Mouse (Mus musculus) gastrocnemius, postnatal 25 days (tissue): ENCODE measurements around the gene Ccr3. TPM values are rescaled to one million over a fixed set of nuclear protein-coding genes. Genes with fewer than 3 reads are reported as not detected.
A peak's percentile ranks its signal among the peaks of the same experiment; 100 is the strongest.
"Not testable (repeated sequence)": the region's sequence is repeated elsewhere in the genome, so short reads cannot be mapped to it uniquely, and the experiment has no call there.

Source experiments
- DNase-seq: peaks from one replicate; pipeline ENCODE4 v3.0.0; 2022
- long read RNA-seq, 2 experiments: library from polyadenylated mRNA; stranded (forward); transcript quantifications; one replicate each; pipeline ENCODE4 v2.0.0; 2021
- total RNA-seq, 2 experiments: library from RNA; stranded (reverse); gene quantifications; 1 replicate in 1 of 2; 2 replicates in 1 of 2; pipeline ENCODE4 v1.2.3; 2021

The Ccr3 gene
- total RNA-seq = not detected
- long read RNA-seq, experiment 1 = 0 reads
- long read RNA-seq, experiment 2 = 0 reads

DNA sequence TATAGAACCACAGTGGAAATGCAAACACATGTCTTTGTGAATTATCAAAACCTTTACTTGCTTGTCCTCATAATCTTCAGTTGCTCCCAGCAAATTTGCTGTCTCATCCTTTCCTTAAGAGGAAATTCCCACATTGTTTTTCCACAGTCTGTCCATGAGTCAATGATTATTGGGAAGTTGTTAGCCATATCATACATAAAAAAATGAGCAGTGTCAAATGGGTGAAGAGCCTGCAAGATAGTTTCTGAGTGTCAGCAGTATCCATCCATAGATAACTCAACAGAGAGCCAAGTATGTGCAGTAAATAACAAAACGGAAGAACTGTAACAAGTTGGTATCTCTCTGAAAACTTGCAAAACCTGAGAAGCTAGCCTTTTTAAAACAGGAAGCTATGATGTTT, at the start of gene Ccr3:
TSS of gene Ccr3 (plus strand) at position 301 of the 400 bp plus-strand sequence.
- DNase-seq = no peak

DNA sequence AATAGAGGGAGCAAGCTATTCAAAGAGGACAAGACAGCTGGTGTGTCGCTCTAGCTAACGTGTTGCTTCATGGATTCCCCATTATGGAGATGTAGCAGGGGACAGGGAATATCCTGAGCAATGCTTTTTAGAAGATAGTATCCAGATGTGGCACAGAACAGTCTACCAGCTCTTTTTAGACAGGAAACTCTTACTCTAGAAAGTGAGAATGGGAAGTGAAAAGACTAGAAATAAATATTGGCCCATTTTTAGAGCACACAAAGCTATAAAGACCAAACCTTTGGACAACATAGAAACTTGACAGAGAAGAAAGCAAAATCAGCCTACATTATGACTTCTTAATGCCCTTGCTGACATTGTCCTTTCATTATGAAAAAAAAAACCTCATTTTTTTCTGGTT, 46.1 kb upstream of the Ccr3 start:
- DNase-seq = no peak

DNA sequence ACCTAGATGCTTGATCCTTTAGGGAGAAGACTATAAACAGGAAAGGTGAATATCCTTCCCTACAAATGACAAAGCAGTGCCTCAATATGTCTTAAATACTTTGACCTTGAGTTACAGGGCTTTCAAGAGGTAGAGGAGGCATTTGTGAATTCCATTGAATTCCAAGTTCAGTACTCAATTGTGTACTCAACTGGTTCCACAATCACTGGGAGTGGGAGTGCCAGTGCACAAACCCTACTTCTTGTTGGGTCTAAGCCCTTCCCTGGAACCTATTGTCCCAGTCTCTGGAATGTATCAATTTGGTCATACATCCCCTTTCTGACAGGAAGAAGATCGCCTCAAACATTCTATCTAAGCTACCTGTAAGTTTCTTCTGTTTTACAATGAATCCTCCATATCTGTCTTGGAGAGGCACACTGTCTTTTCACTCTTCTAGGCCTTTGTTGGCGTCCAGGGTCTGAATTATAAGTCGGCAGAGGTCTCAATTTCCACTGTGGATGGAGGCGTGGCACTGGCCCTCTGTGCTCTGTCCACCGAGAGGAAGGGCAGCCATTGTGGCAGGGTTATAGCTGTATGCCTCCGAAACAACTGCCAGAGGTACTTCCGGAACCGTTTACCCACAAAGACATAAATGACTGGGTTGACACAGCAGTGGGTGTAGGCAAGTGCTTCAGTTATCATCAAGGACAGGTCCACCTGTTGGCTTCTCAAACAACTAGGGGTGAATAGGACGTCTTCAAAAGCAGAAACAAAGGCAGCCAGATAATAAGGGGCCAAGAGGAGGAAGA, 44.7 kb upstream of the Ccr3 start:
- no peak for DNase-seq

DNA sequence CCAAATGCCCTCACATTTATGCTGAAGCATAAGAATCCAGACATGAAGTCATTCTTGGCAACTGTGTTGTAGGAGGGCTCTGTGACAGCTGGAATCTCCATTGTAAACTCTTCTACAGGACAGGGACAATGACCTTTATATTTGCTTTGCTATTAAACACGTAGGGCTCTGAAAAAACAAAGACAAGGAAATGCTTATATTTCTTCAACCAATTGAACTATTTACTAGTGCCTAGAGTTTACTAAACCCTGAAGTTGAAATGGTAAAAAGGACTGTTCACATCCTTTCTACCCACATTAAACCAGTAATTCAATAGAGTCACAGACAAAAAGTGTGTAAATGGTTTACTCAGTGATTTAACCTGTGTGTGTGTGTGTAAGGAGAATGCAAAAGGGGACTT, 43.5 kb upstream of the Ccr3 start, which contains the start of gene Ccr1l1:
TSS of gene Ccr1l1 (minus strand) at position 101 of the 400 bp plus-strand sequence.
- DNase-seq = no peak

DNA sequence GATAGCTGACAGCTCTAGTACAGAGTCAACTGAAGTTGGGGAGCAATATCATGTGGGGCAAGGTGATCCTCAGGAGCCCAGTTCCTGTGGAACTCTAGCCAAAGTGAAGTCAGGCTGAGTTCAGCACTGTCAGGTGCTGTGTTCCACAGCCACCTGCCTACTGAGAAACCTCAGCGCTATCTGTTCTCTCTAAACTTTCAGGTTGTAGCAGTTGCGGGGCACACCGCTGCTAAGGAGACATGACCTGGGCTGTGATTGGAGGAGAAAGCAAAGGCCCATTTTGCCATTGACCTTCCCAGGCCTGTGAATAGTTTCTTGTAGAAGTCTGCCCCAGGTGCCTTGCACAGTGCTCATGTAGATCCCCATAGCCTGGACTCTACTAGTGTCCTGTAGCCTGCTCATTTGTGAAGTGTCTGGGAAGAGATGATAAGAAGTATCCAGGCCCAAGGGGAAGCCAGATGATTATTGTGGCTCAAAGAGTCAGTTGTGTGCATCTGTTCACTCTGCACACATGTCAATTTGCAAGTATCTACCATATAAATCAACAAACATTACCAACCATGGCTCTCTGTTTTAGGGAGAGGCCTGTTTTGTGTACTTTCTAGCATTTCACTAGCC, 40.8 kb upstream of the Ccr3 start:
- DNase-seq = not testable (repeated sequence)

DNA sequence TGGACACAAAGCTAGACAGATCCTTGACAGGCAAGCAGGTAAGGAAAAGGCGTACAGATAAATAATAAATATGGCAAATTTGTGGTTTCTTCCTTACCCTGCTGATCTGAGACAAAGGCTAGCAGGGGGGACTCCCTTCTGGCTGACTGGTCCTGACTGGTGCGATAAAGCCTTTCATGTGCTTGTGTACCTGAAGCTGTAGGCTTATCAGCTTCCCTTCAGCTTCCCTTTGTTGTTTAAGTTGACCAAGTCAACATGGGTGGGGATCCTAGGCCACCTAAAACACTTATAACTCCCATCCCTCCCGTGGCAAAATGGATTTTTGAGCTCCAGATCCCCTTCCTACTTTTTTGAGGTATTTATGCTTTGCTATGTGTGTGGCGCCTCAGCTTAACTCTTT, 39.9 kb upstream of the Ccr3 start:
- no peak for DNase-seq

DNA sequence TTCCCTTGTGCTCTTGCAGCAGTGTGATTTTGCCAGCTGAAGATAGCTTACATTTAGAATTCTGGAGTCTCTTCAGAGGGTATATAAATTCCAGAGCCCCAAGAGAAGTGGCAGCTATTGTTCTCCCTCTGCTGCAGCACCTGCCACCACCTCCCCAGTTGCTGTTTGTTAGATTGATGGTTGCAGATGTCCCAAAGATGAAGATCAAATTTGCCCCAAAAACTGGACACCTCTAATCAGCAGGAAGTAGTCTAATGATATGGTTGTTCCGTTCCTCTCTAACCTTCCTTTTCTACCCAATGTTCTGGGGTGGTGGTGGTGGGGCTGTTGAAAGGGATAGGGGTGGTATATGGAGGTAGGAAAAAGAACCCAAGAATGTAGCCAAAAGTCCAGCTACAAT, 39.1 kb upstream of the Ccr3 start:
- no peak for DNase-seq

DNA sequence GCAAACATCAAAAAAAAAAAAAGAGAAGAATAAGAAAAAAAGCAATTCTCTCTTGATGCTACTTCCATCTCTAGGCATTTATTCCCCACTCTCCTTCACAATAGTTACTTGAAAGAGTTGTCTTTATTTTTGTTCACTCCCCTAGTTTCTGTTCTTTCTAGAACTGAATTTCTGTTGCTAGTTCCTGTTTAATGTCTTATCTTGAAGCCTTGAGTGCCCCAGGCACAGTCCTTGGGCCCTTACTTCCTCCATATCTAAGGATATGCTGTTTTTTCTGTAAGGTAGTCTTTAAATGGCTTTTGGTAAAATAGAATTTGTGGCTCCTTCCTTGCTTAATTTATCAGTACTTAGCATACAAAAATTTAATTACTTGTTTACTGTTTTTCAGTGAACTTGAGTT, 36.8 kb upstream of the Ccr3 start:
- DNase-seq = no peak

DNA sequence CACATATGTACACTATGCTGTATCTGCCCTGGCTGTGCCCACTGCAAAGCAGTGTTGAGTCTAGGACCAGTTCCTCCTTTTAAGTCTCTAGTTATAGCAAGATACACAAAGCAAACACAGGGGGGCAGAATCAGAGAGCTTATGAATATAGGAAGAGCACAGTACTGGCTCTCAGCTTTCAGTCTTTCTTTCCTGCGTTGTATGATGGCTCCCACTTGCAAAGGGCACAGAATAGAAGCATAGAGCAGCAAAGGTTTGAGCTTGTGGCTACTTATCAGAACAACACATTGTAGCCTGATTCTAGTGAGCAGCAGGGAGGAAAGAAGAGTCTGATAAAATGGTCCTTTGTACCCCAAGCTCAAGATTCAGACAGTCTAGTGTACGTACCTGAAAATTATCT, 35.6 kb upstream of the Ccr3 start:
- no peak for DNase-seq

DNA sequence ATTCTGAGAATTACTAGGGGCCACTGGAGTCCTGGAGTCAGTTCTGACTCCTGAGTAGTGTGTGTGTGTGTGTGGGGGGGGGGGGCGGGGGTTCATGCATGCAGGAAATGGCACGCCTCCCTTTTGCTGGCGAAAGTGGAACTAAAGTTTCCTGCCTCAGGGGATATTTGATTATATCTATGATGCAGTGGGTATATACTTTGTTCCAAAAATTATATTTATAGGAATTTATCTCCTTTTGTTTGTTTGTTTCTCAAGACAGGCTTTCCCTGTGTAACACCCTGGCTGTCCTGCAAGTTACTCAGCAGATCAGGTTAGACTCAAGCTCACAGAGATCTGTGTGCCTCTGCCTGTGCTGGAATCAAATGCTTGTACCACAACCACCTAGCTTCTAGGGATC, 32.1 kb upstream of the Ccr3 start:
- no peak for DNase-seq

DNA sequence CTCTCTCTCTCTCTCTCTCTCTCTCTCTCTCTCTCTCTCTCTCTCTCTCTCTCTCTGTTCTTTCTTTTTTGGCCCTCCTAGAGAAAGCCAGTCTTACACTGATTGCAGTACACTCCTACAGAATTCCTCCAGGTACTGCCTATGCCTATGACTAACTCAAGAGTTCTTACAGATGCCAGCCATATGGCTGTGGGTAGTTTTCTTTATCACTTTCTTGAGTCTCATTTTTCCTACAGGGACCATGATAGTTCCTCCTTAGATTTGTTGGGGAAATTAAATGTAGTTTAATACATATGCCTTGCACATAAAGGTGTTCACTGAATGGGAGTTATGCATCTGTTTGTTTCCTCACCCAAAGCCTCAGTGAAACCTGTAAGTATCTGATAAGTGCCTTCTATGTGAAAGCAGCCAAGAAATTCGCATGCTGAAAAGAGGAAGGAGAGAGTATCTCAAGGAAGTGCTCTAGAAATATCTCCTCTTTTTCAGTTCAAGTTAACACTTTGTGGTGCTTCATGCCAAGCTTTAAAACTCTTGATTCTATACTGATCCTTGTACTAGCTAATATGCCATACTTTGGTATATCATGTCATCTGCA, 30.4 kb upstream of the Ccr3 start:
- DNase-seq = no peak

DNA sequence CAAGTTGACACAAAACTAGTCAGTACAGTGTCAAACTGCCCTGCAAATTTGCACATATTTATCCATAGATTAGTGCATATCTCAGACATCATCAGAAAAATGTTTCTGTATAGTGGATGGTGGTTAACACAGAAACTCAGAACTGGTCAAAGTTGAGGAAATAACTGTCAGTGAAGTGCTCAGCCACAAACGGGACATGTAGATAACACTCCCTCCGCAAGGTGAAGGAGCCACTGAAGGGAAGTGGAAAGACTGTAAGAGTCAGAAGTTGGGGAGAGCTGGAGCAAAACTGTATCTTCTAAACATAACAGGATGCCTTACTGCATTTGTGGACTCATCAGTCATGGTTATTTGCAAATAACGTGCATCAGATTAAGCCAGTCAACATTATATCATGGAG, 24.1 kb upstream of the Ccr3 start:
- no peak for DNase-seq

DNA sequence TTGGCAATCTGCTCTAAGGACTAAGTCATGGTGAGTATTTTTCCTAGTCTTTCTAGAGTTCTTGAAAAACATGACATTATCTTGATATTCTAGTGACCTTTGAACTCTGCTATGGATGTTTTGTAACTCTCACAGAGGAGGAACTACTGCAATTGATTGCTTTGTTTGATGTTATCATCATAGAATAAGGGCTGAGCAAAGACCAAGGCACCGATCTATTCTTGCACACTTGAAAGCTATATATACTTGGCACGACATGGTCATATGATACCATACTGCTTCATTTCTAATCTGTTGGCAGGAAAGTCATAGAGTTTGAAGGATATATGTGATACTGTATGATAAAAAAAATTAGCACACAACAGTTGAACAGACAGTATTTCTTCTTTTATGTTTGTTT, 22.0 kb upstream of the Ccr3 start:
- DNase-seq = no peak

DNA sequence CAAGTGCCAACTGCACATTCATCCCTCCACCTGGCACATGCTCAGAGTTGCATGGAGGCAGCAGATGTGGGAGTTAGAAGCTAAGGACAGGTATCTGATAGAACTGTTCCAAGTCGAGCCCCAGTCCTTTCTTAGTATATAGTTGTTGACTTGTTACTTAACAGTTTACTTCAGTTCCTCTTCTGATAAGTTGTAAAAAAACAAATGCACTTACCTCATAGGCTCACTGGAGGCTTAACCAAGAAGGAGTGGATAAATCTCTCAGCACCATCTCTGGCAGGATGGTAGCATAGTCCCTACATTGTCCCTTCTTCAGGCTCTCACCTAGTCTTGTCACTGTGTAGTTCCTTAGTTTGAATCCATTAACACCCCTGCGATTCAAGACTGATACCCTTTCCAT, 9.1 kb upstream of the Ccr3 start:
- no peak for DNase-seq

DNA sequence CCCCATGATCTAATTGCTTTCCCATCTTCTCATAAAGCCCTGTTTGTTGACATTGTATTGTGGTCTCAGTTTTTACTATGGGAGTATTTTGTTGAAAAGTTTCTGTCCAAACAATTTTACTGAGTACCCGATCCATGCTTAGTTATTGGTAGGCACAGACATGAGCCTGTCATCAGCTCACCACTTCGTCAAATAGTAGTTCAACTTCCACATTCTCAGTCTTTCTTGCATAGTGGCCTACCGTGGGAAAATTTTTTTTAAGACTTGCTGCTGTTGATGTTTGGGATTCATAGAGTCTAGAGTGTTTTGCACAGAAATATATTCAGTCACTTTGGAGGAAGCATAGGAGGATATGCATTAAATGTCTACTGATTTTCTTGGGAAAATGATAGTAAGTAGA, 8.5 kb upstream of the Ccr3 start:
- DNase-seq = no peak

DNA sequence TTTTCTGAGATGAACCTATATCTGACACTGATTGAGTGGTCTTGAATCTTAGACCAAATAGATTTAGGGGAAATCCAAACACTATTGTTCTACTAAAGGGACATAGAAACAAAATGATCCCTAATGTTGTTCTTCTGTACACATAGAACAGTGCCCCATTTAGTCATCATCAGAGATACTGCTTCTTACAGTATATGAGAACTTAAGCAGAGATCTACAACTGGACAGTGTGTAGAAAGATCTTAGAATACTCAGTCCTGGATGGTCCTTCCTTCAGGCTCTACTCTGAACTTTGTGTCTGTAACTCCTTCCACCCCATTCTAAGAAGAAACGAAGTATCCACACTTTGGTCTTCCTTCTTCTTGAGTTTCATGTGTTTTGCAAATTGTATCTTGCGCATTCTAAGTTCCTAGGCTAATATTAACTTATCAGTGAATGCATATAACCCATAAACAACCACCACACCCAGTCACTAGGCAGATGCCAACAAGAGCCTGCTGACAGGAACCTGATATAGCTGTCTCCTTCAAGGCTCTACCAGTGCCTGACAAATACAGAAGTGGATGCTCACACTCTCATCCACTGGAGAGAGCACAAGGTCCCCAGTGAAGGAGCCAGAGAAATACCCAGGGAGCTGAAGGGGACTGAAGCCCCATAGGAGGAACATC, 6.7 kb upstream of the Ccr3 start:
- no peak for DNase-seq

DNA sequence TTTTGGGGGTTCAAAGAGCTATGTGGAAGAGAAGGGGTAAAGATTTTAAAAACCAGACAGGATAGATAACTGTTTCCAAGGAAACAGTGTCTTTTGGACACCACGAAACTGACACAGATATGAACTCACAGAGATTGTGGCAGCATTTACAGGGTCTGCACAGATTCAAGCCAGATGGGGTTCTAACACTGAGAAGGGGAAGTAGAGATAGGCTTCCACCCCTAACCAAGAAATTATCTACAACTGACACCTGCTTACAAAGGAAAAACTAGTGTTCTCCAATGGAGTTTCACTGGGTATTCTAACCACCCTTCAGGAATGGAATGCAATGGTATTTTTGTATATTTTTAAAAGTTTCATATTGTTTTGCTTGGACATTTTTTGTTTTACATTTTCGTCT, 5.7 kb upstream of the Ccr3 start:
- no peak for DNase-seq

DNA sequence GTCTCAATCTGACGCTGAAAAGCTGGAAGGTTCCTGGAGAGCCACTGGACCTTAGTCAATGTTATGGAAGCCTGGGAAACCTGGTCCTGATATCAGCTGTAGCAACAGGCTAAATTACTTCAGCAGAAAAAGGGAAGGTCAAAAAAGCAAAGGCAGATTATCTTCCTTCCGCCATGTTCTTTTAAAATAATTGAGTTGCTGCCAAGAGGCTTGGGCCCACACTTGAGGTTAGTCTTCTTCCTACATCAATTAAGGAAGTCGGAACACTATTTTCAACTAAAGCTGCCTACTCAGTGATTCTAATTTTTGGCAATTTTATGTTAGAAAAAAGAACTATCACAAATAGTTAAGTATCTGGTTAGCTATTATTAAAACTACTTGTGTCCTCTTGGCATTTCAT, 1.9 kb upstream of the Ccr3 start:
- no peak for DNase-seq

DNA sequence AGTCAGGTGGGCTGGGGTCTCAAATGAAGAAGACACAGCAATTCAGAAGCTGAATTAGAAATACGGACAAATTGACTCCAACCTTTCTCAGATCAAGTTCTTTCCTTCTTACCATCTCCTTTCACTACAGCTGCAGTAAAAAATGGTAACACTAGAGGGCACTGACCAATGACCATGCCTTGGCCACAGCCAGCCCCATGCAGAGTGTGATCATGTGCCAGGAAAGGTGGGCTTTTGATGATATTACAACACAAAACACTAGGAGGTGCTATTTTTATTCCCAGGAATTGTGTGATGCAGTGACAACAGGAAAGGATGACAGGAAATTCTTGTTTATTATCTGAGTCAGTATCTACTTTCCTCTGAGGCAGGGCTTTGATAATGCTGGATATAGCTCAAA, 11.6 kb downstream of the Ccr3 start:
- no peak for DNase-seq

DNA sequence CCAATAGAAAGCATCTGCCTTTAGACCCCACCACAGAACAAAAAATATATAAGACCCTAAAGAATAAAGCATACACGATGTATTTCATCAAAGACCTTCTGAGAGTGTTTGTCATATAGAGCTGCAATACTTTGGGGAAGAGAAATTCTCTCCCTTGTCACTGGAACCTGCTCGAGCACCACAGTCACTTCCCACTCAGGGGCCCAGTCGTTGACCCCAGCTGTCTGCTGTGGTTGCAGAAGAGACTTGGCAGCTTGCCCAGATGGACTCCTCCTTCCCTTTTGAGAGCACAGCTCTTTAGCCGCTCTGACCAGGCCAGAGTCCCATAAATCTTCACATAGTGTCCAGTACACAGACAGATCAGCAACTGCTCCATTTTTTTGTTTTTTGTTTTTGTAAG, 15.9 kb downstream of the Ccr3 start:
- DNase-seq = peak; percentile 52

DNA sequence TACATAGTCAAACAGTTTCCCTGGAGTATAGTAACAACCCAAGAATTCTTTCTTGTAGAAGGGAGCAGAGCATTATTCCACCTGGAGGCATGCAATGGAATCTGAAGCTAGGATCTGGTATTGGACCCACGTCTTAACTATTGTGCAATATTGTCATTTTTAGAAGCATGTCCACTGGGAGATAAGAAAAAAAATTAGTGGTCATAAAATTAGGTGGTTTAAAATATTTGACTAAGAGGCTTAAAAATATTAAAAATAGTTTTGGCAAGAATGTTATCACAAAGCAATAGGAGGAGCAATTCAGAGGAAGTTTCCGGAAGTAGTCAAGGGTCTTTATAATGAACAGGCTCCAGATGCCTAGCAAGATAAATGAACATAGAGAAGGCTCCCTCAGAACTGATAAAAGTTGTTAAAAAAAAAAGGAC, 16.4 kb downstream of the Ccr3 start:
- no peak for DNase-seq

DNA sequence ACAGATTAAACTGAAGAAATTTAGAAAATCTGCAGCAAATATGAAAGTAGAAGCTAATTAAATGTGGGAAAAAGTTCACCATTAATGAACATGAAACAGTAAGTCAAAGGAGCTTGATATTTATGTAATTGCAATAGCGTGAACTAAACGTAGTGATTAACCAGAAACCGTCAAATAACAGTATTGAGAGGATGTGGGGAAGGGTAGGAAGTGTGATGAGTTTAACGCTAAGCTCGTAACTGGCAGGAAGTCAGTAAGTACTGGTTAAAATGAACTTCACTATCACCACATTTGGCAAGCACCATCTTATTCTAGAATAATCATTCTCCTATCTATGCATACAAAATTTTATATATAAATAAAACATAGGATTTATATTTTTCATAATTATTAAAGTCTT, 17.2 kb downstream of the Ccr3 start:
- no peak for DNase-seq

DNA sequence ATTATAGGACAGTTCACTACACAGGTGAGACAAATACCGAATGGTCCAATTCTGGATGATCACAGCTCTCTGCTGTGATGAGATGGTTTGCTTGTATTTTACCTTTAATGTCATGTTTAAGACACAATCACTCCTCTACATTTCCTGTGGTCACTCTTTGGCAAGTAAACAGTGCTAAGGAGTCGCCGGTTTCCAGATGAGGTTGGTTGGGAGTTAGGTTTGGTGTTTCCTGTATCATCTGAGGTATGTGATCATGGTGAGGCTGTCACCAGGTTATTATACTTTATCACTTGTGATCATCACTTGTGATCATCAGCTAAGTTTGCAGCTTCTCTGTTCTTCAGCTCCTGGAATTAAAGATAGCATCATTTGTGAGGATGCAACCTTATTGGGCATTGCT, 19.2 kb downstream of the Ccr3 start:
- DNase-seq = no peak
